In the genomic region with DNA sequence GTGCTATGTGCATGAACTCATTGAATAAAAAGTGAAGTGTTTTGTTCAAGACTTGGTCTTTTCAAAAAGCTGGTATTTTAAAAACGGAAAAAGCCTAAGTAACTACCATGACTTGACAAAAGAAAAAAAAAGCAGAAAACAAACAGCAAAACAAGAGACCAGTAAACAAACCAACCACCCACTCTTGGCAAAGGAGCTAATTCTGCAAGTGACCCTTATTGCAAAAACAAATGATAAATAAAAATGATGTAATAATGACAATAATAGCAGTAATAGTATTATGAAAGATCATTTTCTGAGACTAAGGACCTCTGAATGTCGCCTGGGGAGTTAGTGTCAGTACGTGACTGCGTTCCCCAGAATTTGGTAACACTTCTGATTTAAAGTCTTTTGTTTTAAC, we compare ENCODE assay signal across 9 mouse cellular contexts. TPM values are rescaled to one million over a fixed set of nuclear protein-coding genes. Genes with fewer than 3 reads are reported as not detected.
DNase-seq lines count a peak whose midpoint lies in the region; ATAC-seq and TF ChIP-seq lines count a peak whose summit lies in the region.
"Had no signal": no experiment of that assay in that cellular context is flagged by ENCODE, and none has a peak within 500 bp of the region (broad histone marks: within the 10 kb centered on the region; RNA-seq: fewer than 3 reads in every experiment).

No protein-coding gene starts in this region.

- peak overlapping the region; percentile 60 for H3K4me2 ChIP-seq in kidney, postnatal 0 days (ENCODE audit: low read length)
- peak overlapping the region; percentile 43 for H3K4me2 ChIP-seq in embryonic facial prominence, embryonic 12.5 days (replicated peaks)
- peak overlapping the region; percentile 66 for H3K4me2 ChIP-seq in hindbrain, embryonic 16.5 days (ENCODE audit: low read length)
- peak overlapping the region; percentile 93 for H3K4me2 ChIP-seq in midbrain, embryonic 14.5 days (ENCODE audit: low read length)

- H3K4me3 ChIP-seq in kidney, postnatal 0 days (replicated peaks; ENCODE audit: low read depth, low read length) = peak overlapping the region; percentile 94
- peak overlapping the region; percentile 96 for H3K4me3 ChIP-seq in embryonic facial prominence, embryonic 12.5 days
- H3K4me3 ChIP-seq in hindbrain, embryonic 16.5 days (ENCODE audit: low read length) = peak overlapping the region; percentile 98
- H3K4me3 ChIP-seq in midbrain, embryonic 14.5 days (replicated peaks; ENCODE audit: low read depth, low read length) = peak overlapping the region; percentile 96

- H3K36me3 ChIP-seq in kidney, postnatal 0 days (ENCODE audit: insufficient read depth, low read length) = no peaks in the 10 kb centered on the region
- H3K36me3 ChIP-seq in embryonic facial prominence, embryonic 12.5 days = no peaks in the 10 kb centered on the region
- no peaks in the 10 kb centered on the region for H3K36me3 ChIP-seq in hindbrain, embryonic 16.5 days (ENCODE audit: control insufficient read depth, insufficient read depth, low read length)
- H3K36me3 ChIP-seq in midbrain, embryonic 14.5 days (ENCODE audit: control insufficient read depth, insufficient read depth, low read length) = peaks cover under 1% of the 10 kb centered on the region; the same call in 1 of the 2 replicates

- ATAC-seq in kidney, postnatal 0 days (replicated peaks; ENCODE audit: low FRiP score, low read depth) = no peak
- no peak for ATAC-seq in embryonic facial prominence, embryonic 12.5 days (ENCODE audit: insufficient number of reproducible peaks, insufficient read depth, low FRiP score, low TSS enrichment)
- peak; percentile 9; the same call in 1 of the 2 replicates for ATAC-seq in hindbrain, embryonic 16.5 days
- peak; percentile 31; the same call in 1 of the 2 replicates for ATAC-seq in midbrain, embryonic 14.5 days (ENCODE audit: low FRiP score, low TSS enrichment)

- 8% methylated on average over 4 of the region's 4 CpGs for whole genome bisulfite sequencing in kidney, postnatal 0 days
- WGBS in embryonic facial prominence, embryonic 12.5 days = 15% methylated on average over 4 of the region's 4 CpGs
- WGBS in hindbrain, embryonic 16.5 days = 3% methylated on average over 4 of the region's 4 CpGs
- WGBS in midbrain, embryonic 14.5 days = 7% methylated on average over 4 of the region's 4 CpGs

- H3K27ac ChIP-seq in kidney, postnatal 0 days = peak overlapping the region; percentile 99; the same call in 1 of the 2 replicates
- 0 out of 2 replicates have a peak overlapping the region, but pooled peaks have one; percentile 99 for H3K27ac ChIP-seq in embryonic facial prominence, embryonic 12.5 days
- peak overlapping the region; percentile 99 for H3K27ac ChIP-seq in hindbrain, embryonic 16.5 days (ENCODE audit: low read depth, low read length)
- H3K27ac ChIP-seq in midbrain, embryonic 14.5 days (replicated peaks; ENCODE audit: low read depth, low read length) = peak overlapping the region; percentile 98

- peak overlapping the region; percentile 98 for H3K9ac ChIP-seq in kidney, postnatal 0 days (ENCODE audit: low read depth, low read length)
- peak overlapping the region; percentile 22 for H3K9ac ChIP-seq in embryonic facial prominence, embryonic 12.5 days
- H3K9ac ChIP-seq in hindbrain, embryonic 16.5 days (ENCODE audit: low read depth, low read length) = peak overlapping the region; percentile 60
- peak overlapping the region; percentile 65 for H3K9ac ChIP-seq in midbrain, embryonic 14.5 days (replicated peaks; ENCODE audit: low read length)

- no peaks in the 10 kb centered on the region; the same call in 1 of the 2 replicates for H3K4me1 ChIP-seq in kidney, postnatal 0 days (replicated peaks; ENCODE audit: insufficient read depth, low read length)
- H3K4me1 ChIP-seq in embryonic facial prominence, embryonic 12.5 days = no peaks in the 10 kb centered on the region
- peaks cover 5% of the 10 kb centered on the region for H3K4me1 ChIP-seq in hindbrain, embryonic 16.5 days (ENCODE audit: control insufficient read depth, insufficient read depth, low read depth, low read length)
- H3K4me1 ChIP-seq in midbrain, embryonic 14.5 days (ENCODE audit: control insufficient read depth, insufficient read depth, low read length) = peaks cover 7% of the 10 kb centered on the region; the same call in 1 of the 2 replicates

- no peak for TF ChIP-seq CTCF in kidney, postnatal 0 days (IDR thresholded peaks at IDR 0.05; ENCODE audit: low read depth)

- no peaks in the 10 kb centered on the region for H3K9me3 ChIP-seq in kidney, postnatal 0 days (replicated peaks; ENCODE audit: low read length)
- H3K9me3 ChIP-seq in embryonic facial prominence, embryonic 12.5 days = no peaks in the 10 kb centered on the region
- no peaks in the 10 kb centered on the region for H3K9me3 ChIP-seq in hindbrain, embryonic 16.5 days (ENCODE audit: control insufficient read depth, low read length)
- no peaks in the 10 kb centered on the region for H3K9me3 ChIP-seq in midbrain, embryonic 14.5 days (ENCODE audit: control insufficient read depth, low read length)

- no peak for DNase-seq in kidney, postnatal 0 days (ENCODE audit: low spot score)
- DNase-seq in kidney, postnatal 36 days = no peak
- no peak for DNase-seq in midbrain, embryonic 14.5 days
- no peak for DNase-seq in adrenal gland, adult 18-20 months (ENCODE audit: low spot score in 2 of 2)
- DNase-seq in gastrocnemius, adult 8-10 months (ENCODE audit: low spot score in 2 of 2) = no peak
- DNase-seq in urinary bladder, postnatal 14 days (ENCODE audit: low spot score) = no peak

- no peaks in the 10 kb centered on the region for H3K27me3 ChIP-seq in kidney, postnatal 0 days (ENCODE audit: insufficient read depth, low read length)
- no peaks in the 10 kb centered on the region for H3K27me3 ChIP-seq in embryonic facial prominence, embryonic 12.5 days
- H3K27me3 ChIP-seq in hindbrain, embryonic 16.5 days (replicated peaks; ENCODE audit: control insufficient read depth, insufficient read depth, low read length) = no peaks in the 10 kb centered on the region
- H3K27me3 ChIP-seq in midbrain, embryonic 14.5 days (ENCODE audit: control insufficient read depth, insufficient read depth, low read length) = no peaks in the 10 kb centered on the region

RNA-seq across cellular contexts. Expression of gene Crebzf, which starts 0.5 kb away (rescaled TPM):
- polyA plus RNA-seq in kidney, postnatal 0 days (2015; fragmentation: Nextera tagmentation; extraction: Ambion mirVana) = 36.4 and 41.5 TPM in 2 replicates
- 68.9 and 69.0 TPM in 2 replicates for polyA plus RNA-seq in embryonic facial prominence, embryonic 12.5 days (2016; fragmentation: Nextera tagmentation; extraction: Ambion mirVana)
- polyA plus RNA-seq in hindbrain, embryonic 16.5 days (2015; fragmentation: Nextera tagmentation; extraction: Ambion mirVana) = 17.0 and 23.2 TPM in 2 replicates
- 54.8 and 57.3 TPM in 2 replicates for polyA plus RNA-seq in midbrain, embryonic 14.5 days (2014; fragmentation: Nextera tagmentation; extraction: Ambion mirVana)
- 10 to 100 TPM; 66.2 to 83.2 TPM for total RNA-seq in adrenal gland, adult 18-20 months (2021)
- total RNA-seq in gastrocnemius, adult 8-10 months (2022) = 10 to 100 TPM; 15.3 to 17.7 (median 15.8) TPM

RNA-seq across cellular contexts. Expression of gene Tmem126a, which starts 15.0 kb away (rescaled TPM):
- polyA plus RNA-seq in kidney, postnatal 0 days (2015; fragmentation: Nextera tagmentation; extraction: Ambion mirVana) = 144 TPM in 2 replicates
- polyA plus RNA-seq in embryonic facial prominence, embryonic 12.5 days (2016; fragmentation: Nextera tagmentation; extraction: Ambion mirVana) = 105 and 110 TPM in 2 replicates
- polyA plus RNA-seq in hindbrain, embryonic 16.5 days (2015; fragmentation: Nextera tagmentation; extraction: Ambion mirVana) = 123 and 136 TPM in 2 replicates
- 125 and 132 TPM in 2 replicates for polyA plus RNA-seq in midbrain, embryonic 14.5 days (2014; fragmentation: Nextera tagmentation; extraction: Ambion mirVana)
- total RNA-seq in adrenal gland, adult 18-20 months (2021) = 10 to 100 TPM; 54.5 to 72.1 TPM
- total RNA-seq in gastrocnemius, adult 8-10 months (2022) = 100 to 1,000 TPM in 3 of 4 experiments, 10 to 100 TPM in 1; 98.1 to 124 (median 119) TPM

RNA-seq across cellular contexts. Expression of gene Ccdc89, which starts 15.7 kb away (rescaled TPM):
- polyA plus RNA-seq in kidney, postnatal 0 days (2015; fragmentation: Nextera tagmentation; extraction: Ambion mirVana) = 1.0 and 1.6 TPM in 2 replicates
- 2.2 and 2.7 TPM in 2 replicates for polyA plus RNA-seq in embryonic facial prominence, embryonic 12.5 days (2016; fragmentation: Nextera tagmentation; extraction: Ambion mirVana)
- 1.5 and 2.1 TPM in 2 replicates for polyA plus RNA-seq in hindbrain, embryonic 16.5 days (2015; fragmentation: Nextera tagmentation; extraction: Ambion mirVana)
- 2.7 TPM in 2 replicates for polyA plus RNA-seq in midbrain, embryonic 14.5 days (2014; fragmentation: Nextera tagmentation; extraction: Ambion mirVana)
- total RNA-seq in adrenal gland, adult 18-20 months (2021) = under 1 TPM; 0.13 to 0.33 TPM
- not detected for total RNA-seq in gastrocnemius, adult 8-10 months (2022)
- total RNA-seq: neutrophil, adult 5-6 weeks had no signal

RNA-seq across cellular contexts. Expression of gene Tmem126b, which starts 33.7 kb away (rescaled TPM):
- polyA plus RNA-seq in kidney, postnatal 0 days (2015; fragmentation: Nextera tagmentation; extraction: Ambion mirVana) = 34.0 and 34.8 TPM in 2 replicates
- polyA plus RNA-seq in embryonic facial prominence, embryonic 12.5 days (2016; fragmentation: Nextera tagmentation; extraction: Ambion mirVana) = 40.5 and 42.4 TPM in 2 replicates
- 48.0 and 48.1 TPM in 2 replicates for polyA plus RNA-seq in hindbrain, embryonic 16.5 days (2015; fragmentation: Nextera tagmentation; extraction: Ambion mirVana)
- polyA plus RNA-seq in midbrain, embryonic 14.5 days (2014; fragmentation: Nextera tagmentation; extraction: Ambion mirVana) = 34.7 and 45.0 TPM in 2 replicates
- 10 to 100 TPM; 19.3 to 21.7 TPM for total RNA-seq in adrenal gland, adult 18-20 months (2021)
- 10 to 100 TPM; 18.6 to 23.7 (median 20.9) TPM for total RNA-seq in gastrocnemius, adult 8-10 months (2022)

RNA-seq across cellular contexts. Expression of gene Dlg2, which starts 34.4 kb away (rescaled TPM):
- 0.77 and 0.87 TPM in 2 replicates for polyA plus RNA-seq in kidney, postnatal 0 days (2015; fragmentation: Nextera tagmentation; extraction: Ambion mirVana)
- polyA plus RNA-seq in embryonic facial prominence, embryonic 12.5 days (2016; fragmentation: Nextera tagmentation; extraction: Ambion mirVana) = 7.4 and 11.0 TPM in 2 replicates
- 25.5 and 28.3 TPM in 2 replicates for polyA plus RNA-seq in hindbrain, embryonic 16.5 days (2015; fragmentation: Nextera tagmentation; extraction: Ambion mirVana)
- polyA plus RNA-seq in midbrain, embryonic 14.5 days (2014; fragmentation: Nextera tagmentation; extraction: Ambion mirVana) = 19.3 and 32.7 TPM in 2 replicates
- 100 to 1,000 TPM in 1 of 2 experiments, 10 to 100 TPM in 1; 61.2 to 113 TPM for total RNA-seq in adrenal gland, adult 18-20 months (2021)
- total RNA-seq in gastrocnemius, adult 8-10 months (2022) = under 1 TPM; 0.21 to 0.94 (median 0.48) TPM

Comparison
In these comparisons a context has a peak if more than half of its experiments do, and no peak if none do; other contexts are left out.
1. ATAC-seq: peak in hindbrain, embryonic 16.5 days (single experiment) and midbrain, embryonic 14.5 days (single experiment); none in kidney, postnatal 0 days (single experiment) and embryonic facial prominence, embryonic 12.5 days (single experiment).
2. H3K4me2 ChIP-seq: peak in every context shown above with its lines; median percentile 93 in midbrain, embryonic 14.5 days; 66 in hindbrain, embryonic 16.5 days; 60 in kidney, postnatal 0 days; 43 in embryonic facial prominence, embryonic 12.5 days.
3. H3K9ac ChIP-seq: peak in every context shown above with its lines; median percentile 98 in kidney, postnatal 0 days; 65 in midbrain, embryonic 14.5 days; 60 in hindbrain, embryonic 16.5 days; 22 in embryonic facial prominence, embryonic 12.5 days.
4. Peak in every context shown above with its lines, with median percentiles within 50 percentile points of each other: H3K27ac ChIP-seq and H3K4me3 ChIP-seq.